Mouse (Mus musculus) adrenal gland, postnatal 10 days (tissue): ENCODE measurements at regions not wholly inside any gene's neighbourhood (a gene's known extent, or its start where the extent isn't known, plus 50 kb on each side); places are given as distances from the start of the nearest gene placed in this dataset.
A peak's percentile ranks its signal among the peaks of the same experiment; 100 is the strongest.

ENCODE experiments used
- DNase-seq: peaks from one replicate; pipeline ENCODE4 v3.0.0; 2021; ENCODE audit warnings: mixed read lengths

GRCm38 (mm10) chr16:37459533-37459890 is 74.8 kb upstream of the Stxbp5l start:
- no peak for DNase-seq

DNA sequence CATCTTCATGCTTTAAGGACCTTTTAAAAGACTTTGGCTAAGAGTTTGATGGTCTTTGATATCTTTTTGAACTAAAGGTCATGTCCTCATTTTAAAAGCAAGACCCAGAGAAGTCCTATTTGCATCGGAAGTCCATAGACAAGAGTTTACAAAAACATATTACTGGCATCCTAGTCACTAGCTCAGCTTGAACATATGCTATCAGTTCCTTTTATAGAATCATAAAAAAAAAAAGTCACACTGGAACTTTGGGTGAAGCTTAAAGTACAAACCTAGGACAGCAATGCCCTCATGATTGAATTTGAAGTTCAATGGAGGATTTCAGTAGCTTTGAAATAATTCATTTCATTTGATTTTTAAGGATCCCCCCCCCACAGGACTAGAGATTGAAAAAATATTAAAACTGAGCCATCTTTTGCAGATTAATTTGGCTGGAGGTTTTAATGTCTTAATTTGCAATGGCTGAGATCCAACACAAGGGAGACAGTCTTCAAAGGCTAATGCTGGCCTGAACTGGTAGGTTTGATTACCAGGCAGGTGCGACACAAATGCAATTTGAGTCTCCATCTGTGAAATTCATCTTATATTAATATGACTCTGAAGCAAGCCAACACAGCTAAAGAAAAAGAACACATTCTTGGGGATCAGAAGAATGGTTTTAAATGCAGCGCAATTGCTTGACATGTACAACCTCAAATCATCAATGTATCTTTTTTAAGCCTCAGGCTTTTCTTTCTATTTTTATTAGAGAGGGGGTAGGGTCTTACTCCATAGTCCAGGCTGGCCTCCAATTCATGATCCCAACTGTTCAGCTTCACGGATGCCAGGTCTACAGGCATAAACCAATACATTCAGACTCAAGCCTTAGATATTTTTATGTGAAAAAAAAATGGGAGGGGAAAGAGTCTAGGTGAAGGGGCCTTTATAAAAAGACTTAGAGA is 74.1 kb upstream of the Stxbp5l start:
- DNase-seq, result no peak

GRCm38 (mm10) chr16:37455971-37456370 is 71.2 kb upstream of the Stxbp5l start:
- DNase-seq, result no peak

- DNase-seq, result no peak
These were observed 65.1 kb upstream of the Stxbp5l start for GRCm38 (mm10) chr16:37449846-37450245.

DNA sequence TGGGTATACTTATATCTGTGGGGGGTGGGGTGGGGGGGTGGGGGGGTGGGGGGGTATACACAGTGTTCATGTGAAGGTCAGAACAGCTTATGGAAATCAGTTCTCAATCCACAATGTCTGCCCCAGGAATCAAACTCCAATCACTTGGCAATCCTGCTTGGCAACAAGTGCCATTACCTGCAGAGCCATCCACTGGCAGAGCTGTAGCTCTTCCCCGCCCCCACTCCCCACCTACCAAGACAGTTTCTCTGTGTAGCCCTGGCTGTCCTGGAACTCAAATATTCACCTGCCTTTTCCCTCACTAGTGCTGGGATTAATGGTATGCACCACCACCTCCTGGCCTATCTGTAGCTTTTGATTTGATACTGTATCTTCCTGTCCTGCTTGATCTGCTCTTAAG is 61.0 kb upstream of the Stxbp5l start:
- DNase-seq, result no peak

DNA sequence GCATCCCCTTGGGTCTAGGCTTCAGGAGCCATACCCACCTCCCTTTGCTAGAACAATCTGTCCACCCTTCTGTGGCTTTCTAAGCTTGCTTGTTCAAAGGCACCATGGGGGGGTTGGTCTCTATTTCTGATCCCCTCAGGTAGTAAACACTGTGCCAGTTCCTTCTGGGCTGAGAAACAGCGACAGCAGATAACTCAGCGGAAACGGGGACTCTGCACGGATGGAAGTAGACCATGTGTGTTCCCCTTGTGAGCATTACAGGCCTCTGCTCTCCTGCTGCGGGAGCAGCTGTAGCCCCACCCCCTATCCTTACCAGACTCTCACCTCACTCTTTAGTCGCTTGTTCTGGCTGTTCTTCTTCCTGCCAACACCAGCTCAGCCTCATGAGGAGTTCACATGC is 58.2 kb upstream of the Stxbp5l start:
- DNase-seq, result no peak

- DNase-seq, result peak; percentile 34
These were observed 57.7 kb upstream of the Stxbp5l start for GRCm38 (mm10) chr16:37442481-37442880.

- DNase-seq, result peak; percentile 33
These were observed 55.9 kb upstream of the Stxbp5l start for GRCm38 (mm10) chr16:37440628-37441164.
